Mouse (Mus musculus): ENCODE data around the gene H2-K1. TPM values are rescaled to one million over a fixed set of nuclear protein-coding genes. Genes with fewer than 3 reads are reported as not detected.
"Not testable (repeated sequence)": the region's sequence is repeated elsewhere in the genome, so short reads cannot be mapped to it uniquely, and the experiment has no call there.

Gene H2-K1
- polyA plus RNA-seq, 1 experiment from 2014 or later, result 26.8 TPM

- Histone ChIP-seq H3K27me3 (peaks cover 40% of the 10 kb centered on the region), H3K4me1 (peaks cover 11% of the 10 kb centered on the region)
- H3K36me3 ChIP-seq; H3K27ac ChIP-seq (replicated peaks); H3K9ac ChIP-seq (replicated peaks); H3K4me3 ChIP-seq; H3K4me2 ChIP-seq (replicated peaks); H3K9me3 ChIP-seq; ATAC-seq (ENCODE audit: low FRiP score, low read depth): not testable (repeated sequence)
- 51% methylated on average over 2 of the region's 2 CpGs for WGBS
Measured at GRCm38 (mm10) chr17:34000796-34001195, 649 bp upstream of the H2-K1 start.

GRCm38 (mm10) chr17:33999341-34000149, 602 bp downstream of the H2-K1 start:
- Histone ChIP-seq H3K27me3 (peaks cover 40% of the 10 kb centered on the region), H3K36me3 (no peaks in the 10 kb centered on the region), H3K27ac (replicated peaks) (no peak overlapping the region), H3K9me3 (no peaks in the 10 kb centered on the region), H3K9ac (replicated peaks) (peak overlapping the region; percentile 61), H3K4me1 (peaks cover 11% of the 10 kb centered on the region), H3K4me2 (replicated peaks) (peak overlapping the region; percentile 85), H3K4me3 (peak overlapping the region; percentile 54)
- ATAC-seq (ENCODE audit: low FRiP score, low read depth), result peak; percentile 56; the same call in 1 of the 2 replicates
- 2% methylated on average over 82 of the region's 87 CpGs for WGBS

- 68% methylated on average over 5 of the region's 5 CpGs for WGBS
- H3K36me3 ChIP-seq; H3K4me3 ChIP-seq; ATAC-seq (ENCODE audit: low FRiP score, low read depth); H3K4me2 ChIP-seq (replicated peaks); H3K27ac ChIP-seq (replicated peaks); H3K9me3 ChIP-seq; H3K9ac ChIP-seq (replicated peaks): not testable (repeated sequence)
- Histone ChIP-seq H3K4me1 (peaks cover 11% of the 10 kb centered on the region), H3K27me3 (peaks cover 40% of the 10 kb centered on the region)
Measured at GRCm38 (mm10) chr17:33998697-33999096, 1.4 kb downstream of the H2-K1 start.

- H3K4me2 ChIP-seq (replicated peaks); H3K27ac ChIP-seq (replicated peaks); H3K9me3 ChIP-seq; ATAC-seq (ENCODE audit: low FRiP score, low read depth); H3K4me3 ChIP-seq; H3K9ac ChIP-seq (replicated peaks); H3K36me3 ChIP-seq: not testable (repeated sequence)
- Histone ChIP-seq H3K4me1 (peaks cover 11% of the 10 kb centered on the region), H3K27me3 (peaks cover 40% of the 10 kb centered on the region)
- WGBS, result 86% methylated on average over 2 of the region's 2 CpGs
Measured at GRCm38 (mm10) chr17:33997025-33997424, 3.1 kb downstream of the H2-K1 start.

- Histone ChIP-seq H3K9ac (replicated peaks) (no peak overlapping the region), H3K36me3 (no peaks in the 10 kb centered on the region), H3K4me2 (replicated peaks) (no peak overlapping the region), H3K27me3 (peaks cover 28% of the 10 kb centered on the region), H3K9me3 (no peaks in the 10 kb centered on the region), H3K4me1 (peaks cover 13% of the 10 kb centered on the region), H3K27ac (replicated peaks) (no peak overlapping the region), H3K4me3 (no peak overlapping the region)
- ATAC-seq (ENCODE audit: low FRiP score, low read depth), result no peak
- WGBS, result 81% methylated on average over 3 of the region's 3 CpGs
Measured at GRCm38 (mm10) chr17:33995651-33996050, 4.5 kb downstream of the H2-K1 start.

- Histone ChIP-seq H3K4me1 (peaks cover 9% of the 10 kb centered on the region; the same call in 1 of the 2 replicates), H3K9me3 (no peaks in the 10 kb centered on the region), H3K4me2 (replicated peaks) (no peak overlapping the region), H3K4me3 (no peak overlapping the region), H3K9ac (replicated peaks) (no peak overlapping the region), H3K27ac (replicated peaks) (no peak overlapping the region), H3K36me3 (no peaks in the 10 kb centered on the region), H3K27me3 (peaks cover 21% of the 10 kb centered on the region)
- 93% methylated on average over 8 of the region's 8 CpGs for WGBS
- ATAC-seq (ENCODE audit: low FRiP score, low read depth), result no peak
Measured at GRCm38 (mm10) chr17:33994959-33995358, 5.2 kb downstream of the H2-K1 start.

- Histone ChIP-seq H3K36me3 (no peaks in the 10 kb centered on the region), H3K4me2 (replicated peaks) (no peak overlapping the region), H3K9ac (replicated peaks) (no peak overlapping the region), H3K27ac (replicated peaks) (no peak overlapping the region), H3K4me1 (0 out of 2 replicates have a peak, but pooled peaks cover 3% of the 10 kb centered on the region), H3K4me3 (no peak overlapping the region), H3K27me3 (0 out of 2 replicates have a peak, but pooled peaks cover 6% of the 10 kb centered on the region), H3K9me3 (no peaks in the 10 kb centered on the region)
- WGBS, result 33% methylated on average over 10 of the region's 10 CpGs
- ATAC-seq (ENCODE audit: low FRiP score, low read depth), result peak; percentile 41; the same call in 1 of the 2 replicates
Measured at GRCm38 (mm10) chr17:33991788-33992664, 8.1 kb downstream of the H2-K1 start.

- H3K9me3 ChIP-seq; H3K9ac ChIP-seq (replicated peaks); ATAC-seq (ENCODE audit: low FRiP score, low read depth); H3K36me3 ChIP-seq; H3K27ac ChIP-seq (replicated peaks): not testable (repeated sequence)
- H3K4me2 ChIP-seq (replicated peaks), result peak overlapping the region; percentile 74
- H3K27me3 ChIP-seq, result peaks cover 34% of the 10 kb centered on the region
- 10% methylated on average over 8 of the region's 8 CpGs for WGBS
- H3K4me1 ChIP-seq, result peaks cover 15% of the 10 kb centered on the region
- H3K4me3 ChIP-seq, result peak overlapping the region; percentile 54; the same call in 1 of the 2 replicates
Measured at GRCm38 (mm10) chr17:33982136-33982535, 18.0 kb downstream of the H2-K1 start.

- Histone ChIP-seq H3K4me2 (replicated peaks) (peak overlapping the region; percentile 74), H3K4me1 (peaks cover 15% of the 10 kb centered on the region), H3K27ac (replicated peaks) (peak overlapping the region; percentile 92), H3K9ac (replicated peaks) (peak overlapping the region; percentile 62), H3K27me3 (peaks cover 42% of the 10 kb centered on the region), H3K4me3 (peak overlapping the region; percentile 54)
- H3K36me3 ChIP-seq, H3K9me3 ChIP-seq: not testable (repeated sequence)
- ATAC-seq (ENCODE audit: low FRiP score, low read depth), result peak; percentile 95
- WGBS, result under 1% methylated on average over 27 of the region's 27 CpGs
Measured at GRCm38 (mm10) chr17:33981192-33981909, 18.8 kb downstream of the H2-K1 start.

GRCm38 (mm10) chr17:33980181-33981035, 19.7 kb downstream of the H2-K1 start:
- ATAC-seq (ENCODE audit: low FRiP score, low read depth), result peak; percentile 17; the same call in 1 of the 2 replicates
- no peak overlapping the region for H3K4me2 ChIP-seq (replicated peaks)
- peaks cover 15% of the 10 kb centered on the region for H3K4me1 ChIP-seq
- 83% methylated on average over 19 of the region's 19 CpGs for WGBS
- H3K27me3 ChIP-seq, result peaks cover 47% of the 10 kb centered on the region
- no peaks in the 10 kb centered on the region for H3K9me3 ChIP-seq
- 0 out of 2 replicates have a peak overlapping the region, but pooled peaks have one; percentile 9 for H3K4me3 ChIP-seq
- no peak overlapping the region for H3K27ac ChIP-seq (replicated peaks)
- no peaks in the 10 kb centered on the region for H3K36me3 ChIP-seq
- no peak overlapping the region for H3K9ac ChIP-seq (replicated peaks)

Data from midbrain, embryonic 12.5 days (tissue).